Mouse (Mus musculus) midbrain, embryonic 14.5 days (tissue): Measurements from ENCODE around the gene Ubxn6. TPM values are rescaled to one million over a fixed set of nuclear protein-coding genes. Genes with fewer than 3 reads are reported as not detected.
A peak's percentile ranks its signal among the peaks of the same experiment; 100 is the strongest.

ENCODE experiments used
- ATAC-seq: fragments of 200-750 bp; cut with Nextera tagmentation; 2 replicates; pipeline ENCODE4 v1.8.0; 2017; ENCODE audit warnings: moderate number of reproducible peaks, moderate library complexity; ENCODE audit not compliant: low FRiP score, low TSS enrichment
- DNase-seq: peaks from one replicate; pipeline ENCODE4 v3.0.0-alpha.2; 2015
- H3K27ac ChIP-seq: fragments of 300-500 bp; sonication (generic); replicated peaks from 2 replicates; pipeline ENCODE4 v1.5.1; 2014; ENCODE audit warnings: mild to moderate bottlenecking, low read depth, low read length, moderate library complexity
- H3K27me3 ChIP-seq: fragments of 300-500 bp; sonication (generic); 2 replicates; pipeline ENCODE4 v1.6.1; 2014; ENCODE audit warnings: low read length, control low read depth, mixed read lengths; ENCODE audit not compliant: control insufficient read depth, insufficient read depth
- H3K36me3 ChIP-seq: fragments of 300-500 bp; sonication (generic); 2 replicates; pipeline ENCODE4 v1.6.1; 2014; ENCODE audit warnings: low read length, control low read depth; ENCODE audit not compliant: control insufficient read depth, insufficient read depth
- H3K4me1 ChIP-seq: fragments of 300-500 bp; sonication (generic); 2 replicates; pipeline ENCODE4 v1.6.1; 2014; ENCODE audit warnings: mild to moderate bottlenecking, antibody characterized with exemption, low read length, control low read depth; ENCODE audit not compliant: control insufficient read depth, insufficient read depth
- H3K4me2 ChIP-seq: fragments of 300-500 bp; sonication (generic); 2 replicates; pipeline ENCODE4 v1.6.1; 2014; ENCODE audit warnings: mild to moderate bottlenecking, low read length, moderate library complexity
- H3K4me3 ChIP-seq: fragments of 300-500 bp; sonication (generic); replicated peaks from 2 replicates; pipeline ENCODE4 v1.5.1; 2014; ENCODE audit warnings: low read depth, low read length
- H3K9ac ChIP-seq: fragments of 300-500 bp; sonication (generic); replicated peaks from 2 replicates; pipeline ENCODE4 v1.6.1; 2014; ENCODE audit warnings: mild to moderate bottlenecking, low read length, moderate library complexity
- H3K9me3 ChIP-seq: fragments of 300-500 bp; sonication (generic); 2 replicates; pipeline ENCODE4 v1.6.1; 2016; ENCODE audit warnings: low read length, control low read depth, mixed read lengths; ENCODE audit not compliant: control insufficient read depth
- WGBS: fragments of 180-500 bp; shearing (Covaris S2); extraction: QIAGEN DNeasy Blood & Tissue Kit; methylation state at CpG from one replicate; pipeline ENCODE4 v1.1.7; 2014; 5-methylcytosine and 5-hydroxymethylcytosine counted together
- polyA plus RNA-seq: library from polyadenylated mRNA; unstranded; fragments of >200 nt; fragmentation: Nextera tagmentation; extraction: Ambion mirVana; gene quantifications from 2 replicates; pipeline ENCODE4 v1.2.1, GENCODE M21; 2014

Ubxn6 gene
- polyA plus RNA-seq, 1 experiment from 2014 or later, result 79.5 TPM

GRCm38 (mm10) chr17:56055945-56056678 lies 18.7 kb downstream of the Ubxn6 start:
- Histone ChIP-seq H3K4me3 (no peak overlapping the region), H3K27me3 (no peaks in the 10 kb centered on the region), H3K9ac (no peak overlapping the region), H3K36me3 (peaks cover 17% of the 10 kb centered on the region), H3K4me1 (no peaks in the 10 kb centered on the region), H3K27ac (0 out of 2 replicates have a peak overlapping the region, but pooled peaks have one; percentile 26), H3K9me3 (no peaks in the 10 kb centered on the region), H3K4me2 (no peak overlapping the region)
- DNase-seq (peak; percentile 61), ATAC-seq (peak; percentile 65)
- 53% methylated on average over 4 of the region's 4 CpGs for WGBS

- H3K27ac ChIP-seq, result no peak overlapping the region
- no peak overlapping the region for H3K4me3 ChIP-seq
- no peak for DNase-seq
- no peaks in the 10 kb centered on the region for H3K27me3 ChIP-seq
- no peaks in the 10 kb centered on the region for H3K9me3 ChIP-seq
- no peak overlapping the region for H3K9ac ChIP-seq
- no peak for ATAC-seq
- H3K36me3 ChIP-seq, result peaks cover 17% of the 10 kb centered on the region
- no peaks in the 10 kb centered on the region for H3K4me1 ChIP-seq
- H3K4me2 ChIP-seq, result no peak overlapping the region
Observed at GRCm38 (mm10) chr17:56054938-56055337, 19.9 kb downstream of the Ubxn6 start.

- Histone ChIP-seq H3K4me3 (no peak overlapping the region), H3K4me1 (no peaks in the 10 kb centered on the region), H3K9me3 (no peaks in the 10 kb centered on the region), H3K27ac (no peak overlapping the region), H3K27me3 (no peaks in the 10 kb centered on the region), H3K9ac (no peak overlapping the region), H3K4me2 (no peak overlapping the region), H3K36me3 (peaks cover 15% of the 10 kb centered on the region)
- WGBS, result 92% methylated on average over 5 of the region's 5 CpGs
- DNase-seq, result no peak
- no peak for ATAC-seq
Observed at GRCm38 (mm10) chr17:56051369-56051768, 23.5 kb downstream of the Ubxn6 start.

GRCm38 (mm10) chr17:56040857-56041163 lies 34.0 kb downstream of the Ubxn6 start:
- peaks cover 2% of the 10 kb centered on the region; the same call in 1 of the 2 replicates for H3K36me3 ChIP-seq
- H3K27me3 ChIP-seq, result no peaks in the 10 kb centered on the region
- H3K4me2 ChIP-seq, result peak overlapping the region; percentile 91
- H3K4me3 ChIP-seq, result peak overlapping the region; percentile 77
- DNase-seq (no peak), ATAC-seq (no peak)
- WGBS, result 3% methylated on average over 12 of the region's 12 CpGs
- peaks cover 8% of the 10 kb centered on the region; the same call in 1 of the 2 replicates for H3K4me1 ChIP-seq
- no peak overlapping the region for H3K27ac ChIP-seq
- H3K9ac ChIP-seq, result peak overlapping the region; percentile 60
- no peaks in the 10 kb centered on the region for H3K9me3 ChIP-seq

GRCm38 (mm10) chr17:56040030-56040856 lies 34.6 kb downstream of the Ubxn6 start, which contains the start of gene Chaf1a:
Gene Chaf1a, plus strand, starts transcription at chr17:56040439.
- ATAC-seq (peak; percentile 87), DNase-seq (peak; percentile 100)
- Histone ChIP-seq H3K4me3 (peak within 1 kb of the TSS; percentile 77), H3K9ac (peak within 1 kb of the TSS; percentile 60), H3K4me1 (peaks cover 13% of the 10 kb centered on the region), H3K27me3 (no peaks in the 10 kb centered on the region), H3K4me2 (peak within 1 kb of the TSS; percentile 91), H3K9me3 (no peaks in the 10 kb centered on the region), H3K27ac (peak within 1 kb of the TSS; percentile 76), H3K36me3 (peaks cover 2% of the 10 kb centered on the region; the same call in 1 of the 2 replicates)
- WGBS, result under 1% methylated on average over 68 of the region's 68 CpGs

GRCm38 (mm10) chr17:56039345-56039744 lies 35.5 kb downstream of the Ubxn6 start:
- no peak overlapping the region for H3K9ac ChIP-seq
- peaks cover 8% of the 10 kb centered on the region for H3K36me3 ChIP-seq
- H3K27ac ChIP-seq, result no peak overlapping the region
- WGBS, result 83% methylated on average over 4 of the region's 4 CpGs
- peak overlapping the region; percentile 91 for H3K4me2 ChIP-seq
- H3K4me3 ChIP-seq, result peak overlapping the region; percentile 77
- no peaks in the 10 kb centered on the region for H3K9me3 ChIP-seq
- H3K4me1 ChIP-seq, result peaks cover 18% of the 10 kb centered on the region
- DNase-seq, result no peak
- ATAC-seq, result no peak
- no peaks in the 10 kb centered on the region for H3K27me3 ChIP-seq

GRCm38 (mm10) chr17:56038583-56039261 lies 36.1 kb downstream of the Ubxn6 start:
- H3K27me3 ChIP-seq, result no peaks in the 10 kb centered on the region
- no peak overlapping the region for H3K4me2 ChIP-seq
- H3K27ac ChIP-seq, result no peak overlapping the region
- H3K9me3 ChIP-seq, result no peaks in the 10 kb centered on the region
- WGBS, result 89% methylated on average over 8 of the region's 8 CpGs
- DNase-seq, result no peak
- H3K36me3 ChIP-seq, result peaks cover 12% of the 10 kb centered on the region
- no peak overlapping the region for H3K4me3 ChIP-seq
- peaks cover 18% of the 10 kb centered on the region for H3K4me1 ChIP-seq
- no peak overlapping the region for H3K9ac ChIP-seq
- no peak for ATAC-seq

GRCm38 (mm10) chr17:56036901-56037287 lies 37.9 kb downstream of the Ubxn6 start:
- Histone ChIP-seq H3K27ac (peak overlapping the region; percentile 2; the same call in 1 of the 2 replicates), H3K4me2 (peak overlapping the region; percentile 36), H3K36me3 (peaks cover 21% of the 10 kb centered on the region), H3K4me3 (peak overlapping the region; percentile 88), H3K9me3 (no peaks in the 10 kb centered on the region), H3K4me1 (peaks cover 18% of the 10 kb centered on the region), H3K27me3 (no peaks in the 10 kb centered on the region), H3K9ac (peak overlapping the region; percentile 80; the same call in 1 of the 2 replicates)
- peak; percentile 16 for ATAC-seq
- DNase-seq, result no peak
- 34% methylated on average over 13 of the region's 13 CpGs for WGBS
